Mouse (Mus musculus) neural tube, embryonic 13.5 days (tissue): ENCODE results near the gene Bcs1l. TPM values are rescaled to one million over a fixed set of nuclear protein-coding genes. Genes with fewer than 3 reads are reported as not detected.

Source experiments
- ATAC-seq: fragments of 200-750 bp; cut with Nextera tagmentation; 2 replicates; pipeline ENCODE4 v1.8.0; 2017; ENCODE audit warnings: low read depth, mild to moderate bottlenecking, moderate TSS enrichment, moderate library complexity
- H3K27ac ChIP-seq: fragments of 300-500 bp; sonication (generic); replicated peaks from 2 replicates; pipeline ENCODE4 v1.5.1; 2015; ENCODE audit warnings: moderate library complexity, mild to moderate bottlenecking, inconsistent platforms
- H3K27me3 ChIP-seq: fragments of 300-500 bp; sonication (generic); 2 replicates; pipeline ENCODE4 v1.6.1; 2015; ENCODE audit warnings: mild to moderate bottlenecking, inconsistent platforms
- H3K36me3 ChIP-seq: fragments of 300-500 bp; sonication (generic); 2 replicates; pipeline ENCODE4 v1.6.1; 2015; ENCODE audit warnings: mild to moderate bottlenecking, inconsistent platforms
- H3K4me1 ChIP-seq: fragments of 300-500 bp; sonication (generic); replicated peaks from 2 replicates; pipeline ENCODE4 v1.6.1; 2015; ENCODE audit warnings: inconsistent platforms
- H3K4me2 ChIP-seq: fragments of 300-500 bp; sonication (generic); 2 replicates; pipeline ENCODE4 v1.6.1; 2015; ENCODE audit warnings: inconsistent platforms, mild to moderate bottlenecking, moderate library complexity
- H3K4me3 ChIP-seq: fragments of 300-500 bp; sonication (generic); 2 replicates; pipeline ENCODE4 v1.5.1; 2015; ENCODE audit warnings: mild to moderate bottlenecking, inconsistent platforms
- H3K9ac ChIP-seq: fragments of 300-500 bp; sonication (generic); 2 replicates; pipeline ENCODE4 v1.6.1; 2015; ENCODE audit warnings: moderate library complexity, mild to moderate bottlenecking, inconsistent platforms
- H3K9me3 ChIP-seq: fragments of 300-500 bp; sonication (generic); 2 replicates; pipeline ENCODE4 v1.6.1; 2016; ENCODE audit warnings: inconsistent platforms
- WGBS: fragments of 180-500 bp; shearing (Covaris S2); methylation state at CpG from one replicate; pipeline ENCODE4 v1.1.7; 2015; 5-methylcytosine and 5-hydroxymethylcytosine counted together
- microRNA-seq: library from miRNA; unstranded; fragments of <30 nt; microRNA quantifications from one replicate; pipeline ENCODE4, GENCODE M21; 2016
- polyA plus RNA-seq: library from polyadenylated mRNA; unstranded; fragments of >200 nt; fragmentation: Nextera tagmentation; extraction: Ambion mirVana; gene quantifications from 2 replicates; pipeline ENCODE4 v1.2.1, GENCODE M21; 2015

The Bcs1l gene
- polyA plus RNA-seq, 1 experiment from 2014 or later: 22.2 TPM

DNA sequence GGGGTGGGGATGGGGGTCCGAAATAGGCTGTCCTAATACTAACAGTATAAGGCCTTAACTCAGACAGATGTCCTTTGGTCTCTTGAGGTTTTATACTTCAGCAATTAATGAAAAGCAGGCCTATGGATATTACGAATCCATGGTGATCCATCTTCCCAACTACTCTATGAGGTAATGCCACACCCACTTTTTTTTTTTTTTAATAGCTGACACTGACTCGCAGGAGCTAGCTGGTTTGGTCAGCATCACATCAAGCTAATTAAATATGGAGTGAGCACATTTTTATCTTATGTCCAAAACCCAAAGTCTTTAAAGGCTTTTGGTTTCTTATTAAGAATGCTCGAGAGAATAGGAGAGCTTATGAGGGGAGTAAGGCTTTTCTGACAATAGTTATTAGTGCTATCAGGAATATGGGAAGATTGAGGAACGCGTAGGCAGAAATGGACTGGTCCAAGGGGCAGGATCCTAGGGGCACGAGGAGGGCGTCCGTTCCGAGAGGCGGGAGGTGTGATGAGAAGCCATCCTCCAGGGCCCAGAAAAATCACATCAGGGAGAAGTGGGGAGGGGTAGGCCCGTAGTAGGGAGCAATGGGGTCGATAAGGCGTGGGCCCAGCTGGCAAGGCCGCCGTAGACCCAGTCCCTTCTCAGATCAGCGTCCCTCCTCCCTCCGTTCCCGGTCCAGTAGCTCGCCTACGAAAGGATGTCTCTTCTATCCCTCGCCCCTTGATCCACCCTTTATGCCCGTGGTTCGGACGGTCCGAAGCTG lies 12.6 kb downstream of the Bcs1l start:
- H3K27ac ChIP-seq: peak overlapping the region; percentile 67; the same call in 1 of the 2 replicates

DNA sequence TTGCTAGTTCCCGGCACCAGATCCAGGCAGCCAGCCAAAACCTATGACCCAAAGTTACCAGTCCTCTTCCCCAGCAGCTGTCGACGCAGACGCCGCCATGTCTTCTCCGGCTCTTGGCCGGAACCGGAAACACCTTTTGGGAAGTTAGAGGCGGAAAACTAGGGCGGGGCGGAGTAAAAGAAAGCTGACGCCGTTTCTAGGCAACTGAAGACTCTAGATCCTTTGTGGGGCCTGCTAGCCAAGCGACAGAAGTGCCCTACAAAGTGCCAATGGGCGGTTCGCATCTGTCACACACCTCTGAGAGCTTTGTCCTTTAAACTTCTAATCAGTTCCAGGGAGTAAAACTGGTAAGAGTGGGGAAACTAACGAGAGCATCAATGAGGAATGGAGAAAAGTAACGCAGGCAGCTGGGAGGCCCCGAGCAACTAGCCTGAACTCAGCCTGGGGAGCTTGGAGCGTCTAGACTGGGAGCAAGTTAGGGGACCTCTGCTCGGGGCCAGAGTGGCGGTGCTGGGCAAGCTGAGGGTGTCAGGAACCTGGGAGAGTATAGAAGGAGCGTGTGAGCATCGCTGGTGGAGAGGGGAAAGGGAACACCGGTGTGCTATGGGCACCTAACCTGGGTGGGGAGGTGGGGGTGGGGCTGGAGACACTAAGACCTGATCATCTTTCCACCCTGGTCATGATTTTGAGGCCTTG lies 13.3 kb downstream of the Bcs1l start, which contains the start of the genes Rnf25 and Stk36:
Rnf25 (minus strand) TSS at position 131 of the 696 bp plus-strand sequence.
Stk36 (plus strand) TSS at position 179 of the 696 bp plus-strand sequence.
- peaks cover 57% of the 10 kb centered on the region for H3K36me3 ChIP-seq
- H3K27ac ChIP-seq: peak within 1 kb of the TSS; percentile 67
- peak within 1 kb of the TSS; percentile 89 for H3K9ac ChIP-seq
- no peaks in the 10 kb centered on the region for H3K9me3 ChIP-seq
- peaks cover 22% of the 10 kb centered on the region for H3K4me1 ChIP-seq
- 8% methylated on average over 25 of the region's 25 CpGs for WGBS
- peak within 1 kb of the TSS; percentile 92 for H3K4me3 ChIP-seq
- H3K27me3 ChIP-seq: no peaks in the 10 kb centered on the region
- peak within 1 kb of the TSS; percentile 90 for H3K4me2 ChIP-seq
- ATAC-seq: peak; percentile 92

More for the DNA sequence above, 12.6 kb downstream of the Bcs1l start:
- Histone ChIP-seq H3K9ac (peak overlapping the region; percentile 89), H3K27me3 (no peaks in the 10 kb centered on the region), H3K4me1 (peaks cover 22% of the 10 kb centered on the region), H3K36me3 (peaks cover 60% of the 10 kb centered on the region), H3K4me2 (peak overlapping the region; percentile 90), H3K4me3 (peak overlapping the region; percentile 92), H3K9me3 (no peaks in the 10 kb centered on the region)
- WGBS: 9% methylated on average over 26 of the region's 26 CpGs
- ATAC-seq: peak; percentile 75

DNA sequence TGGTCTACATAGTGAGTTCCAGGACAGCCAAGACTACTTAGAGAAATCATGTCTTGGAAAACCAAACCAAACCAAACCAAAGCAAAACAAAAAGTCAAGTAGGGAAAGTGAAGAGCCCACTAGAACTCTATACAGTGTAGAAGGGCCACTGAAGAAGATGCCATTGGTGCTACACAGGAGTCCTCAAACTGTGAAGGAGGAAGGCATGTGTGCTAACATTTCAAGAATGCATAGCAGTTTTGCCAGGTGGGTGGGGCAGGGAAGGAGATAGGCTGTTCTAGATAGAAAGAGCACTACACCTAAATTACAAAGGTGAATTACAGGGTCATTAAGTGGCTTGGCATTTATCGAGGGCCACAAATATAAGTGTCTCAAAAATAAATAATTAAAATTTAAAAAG lies 36.1 kb downstream of the Bcs1l start:
- no peaks in the 10 kb centered on the region for H3K4me1 ChIP-seq
- H3K27ac ChIP-seq: no peak overlapping the region
- H3K4me3 ChIP-seq: no peak overlapping the region
- no peaks in the 10 kb centered on the region for H3K27me3 ChIP-seq
- no peak overlapping the region for H3K9ac ChIP-seq
- H3K9me3 ChIP-seq: no peaks in the 10 kb centered on the region
- ATAC-seq: no peak
- no peak overlapping the region for H3K4me2 ChIP-seq
- WGBS: 85% methylated on average over 1 of the region's 1 CpGs
- peaks cover 81% of the 10 kb centered on the region for H3K36me3 ChIP-seq

DNA sequence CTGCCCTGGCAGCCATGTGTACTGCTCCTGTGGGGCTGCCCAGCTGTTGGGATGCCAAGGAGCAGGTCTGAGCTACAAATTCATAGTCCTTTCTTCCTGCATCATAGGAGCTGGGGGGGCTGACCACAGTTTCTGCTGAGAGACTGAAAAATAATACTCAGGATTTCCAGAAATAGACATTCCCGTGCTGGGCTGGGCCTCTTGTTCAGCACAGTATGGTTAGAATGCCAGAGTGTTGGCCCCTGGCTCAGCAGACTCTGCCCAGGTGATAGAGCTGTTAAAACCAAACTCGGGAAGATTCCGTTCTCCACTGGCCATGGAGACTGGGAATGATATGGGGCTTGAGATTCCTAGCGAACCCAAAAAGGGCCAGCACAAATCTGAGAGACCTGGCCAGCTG lies 38.0 kb downstream of the Bcs1l start:
- H3K9ac ChIP-seq: no peak overlapping the region
- no peak overlapping the region for H3K4me2 ChIP-seq
- no peaks in the 10 kb centered on the region for H3K9me3 ChIP-seq
- ATAC-seq: no peak
- H3K4me3 ChIP-seq: no peak overlapping the region
- no peaks in the 10 kb centered on the region for H3K27me3 ChIP-seq
- WGBS: 88% methylated on average over 4 of the region's 4 CpGs
- peaks cover 82% of the 10 kb centered on the region for H3K36me3 ChIP-seq
- no peak overlapping the region for H3K27ac ChIP-seq
- no peaks in the 10 kb centered on the region for H3K4me1 ChIP-seq

DNA sequence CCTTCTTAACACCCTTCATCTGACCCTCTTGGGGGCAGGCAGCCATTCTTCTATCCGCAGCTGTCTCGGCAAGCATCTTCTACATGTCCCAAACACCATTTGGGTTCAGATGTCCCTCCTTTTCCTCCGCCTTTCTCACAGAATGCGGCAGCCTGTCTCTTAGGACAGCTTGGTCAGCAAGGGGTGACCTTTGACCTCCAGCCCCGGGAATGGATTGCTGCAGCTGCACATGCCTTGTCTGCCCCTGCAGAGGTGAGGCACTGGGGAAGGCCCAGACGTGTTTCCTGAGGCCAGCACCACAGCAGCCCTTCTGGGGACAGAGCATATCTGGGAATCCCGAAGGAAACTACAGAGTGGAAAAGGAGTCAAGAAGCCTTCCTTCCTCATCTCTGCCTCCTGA lies 39.9 kb downstream of the Bcs1l start:
- H3K4me3 ChIP-seq: no peak overlapping the region
- H3K4me1 ChIP-seq: no peaks in the 10 kb centered on the region
- H3K4me2 ChIP-seq: no peak overlapping the region
- no peaks in the 10 kb centered on the region for H3K27me3 ChIP-seq
- WGBS: 51% methylated on average over 7 of the region's 7 CpGs
- ATAC-seq: no peak
- H3K9me3 ChIP-seq: no peaks in the 10 kb centered on the region
- H3K36me3 ChIP-seq: peaks cover 66% of the 10 kb centered on the region
- H3K27ac ChIP-seq: no peak overlapping the region
- no peak overlapping the region for H3K9ac ChIP-seq

DNA sequence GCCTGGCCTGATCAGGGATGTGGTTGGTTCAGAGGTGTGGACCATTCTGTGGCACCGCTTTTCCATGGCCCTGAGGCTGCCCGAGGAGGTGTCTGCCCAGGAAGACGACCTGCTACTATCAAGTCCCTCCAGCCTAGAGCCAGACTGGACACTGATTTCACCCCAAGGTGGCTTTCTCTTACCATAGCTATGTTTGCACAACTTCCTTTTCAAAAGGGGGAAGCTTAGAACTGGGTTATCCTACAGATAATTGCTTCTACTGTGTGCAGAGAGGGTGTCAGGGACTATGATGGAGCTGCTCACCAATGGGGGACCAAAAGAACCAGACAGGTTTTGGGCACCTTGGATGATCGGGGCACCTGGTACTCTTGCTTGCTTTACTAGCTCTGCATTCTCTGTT lies 44.6 kb downstream of the Bcs1l start:
- H3K9ac ChIP-seq: no peak overlapping the region
- H3K4me3 ChIP-seq: no peak overlapping the region
- 84% methylated on average over 4 of the region's 4 CpGs for WGBS
- H3K27ac ChIP-seq: no peak overlapping the region
- H3K4me1 ChIP-seq: no peaks in the 10 kb centered on the region
- no peaks in the 10 kb centered on the region for H3K9me3 ChIP-seq
- peaks cover 52% of the 10 kb centered on the region for H3K36me3 ChIP-seq
- ATAC-seq: no peak
- H3K4me2 ChIP-seq: no peak overlapping the region
- H3K27me3 ChIP-seq: no peaks in the 10 kb centered on the region

Small RNAs within 50 kb of the gene (microRNA-seq; reads per million reads assigned to microRNA genes)
- not detected for gene Gm25035

Other genes with a start within 250 kb of the Bcs1l start
- gene Catip, start 226.2 kb upstream of the Bcs1l start, polyA plus RNA-seq: 0.73 and 1.1 TPM in 2 replicates
- 2.7 and 3.1 TPM in 2 replicates for gene Slc11a1, start 213.1 kb upstream of the Bcs1l start, polyA plus RNA-seq
- 22.5 and 27.1 TPM in 2 replicates for gene Ctdsp1, start 196.8 kb upstream of the Bcs1l start, polyA plus RNA-seq
- 0.10 and 0.12 TPM in 2 replicates for gene Vil1, start 178.9 kb upstream of the Bcs1l start, polyA plus RNA-seq
- 46.8 and 48.9 TPM in 2 replicates for gene Cnot9, start 82.2 kb upstream of the Bcs1l start, polyA plus RNA-seq
- gene Plcd4, start 45.4 kb upstream of the Bcs1l start, polyA plus RNA-seq: 6.5 and 8.7 TPM in 2 replicates
- 24.1 and 25.0 TPM in 2 replicates for gene Usp37, start 44.0 kb upstream of the Bcs1l start, polyA plus RNA-seq
- 6.7 and 7.5 TPM in 2 replicates for gene Zfp142, start within 50 bp of the Bcs1l start, polyA plus RNA-seq
- gene Rnf25, start 13.1 kb downstream of the Bcs1l start, polyA plus RNA-seq: 42.7 and 44.6 TPM in 2 replicates
- gene Stk36, start 13.2 kb downstream of the Bcs1l start, polyA plus RNA-seq: 16.5 and 19.7 TPM in 2 replicates
- 7.7 and 9.7 TPM in 2 replicates for gene Ttll4, start 73.5 kb downstream of the Bcs1l start, polyA plus RNA-seq
- gene Cyp27a1, start 125.3 kb downstream of the Bcs1l start, polyA plus RNA-seq: 2.9 and 4.0 TPM in 2 replicates
- 0.39 TPM in 1 of 2 replicates, not detected in the other for gene Prkag3, start 160.9 kb downstream of the Bcs1l start, polyA plus RNA-seq
- 8.9 and 10.0 TPM in 2 replicates for gene Wnt6, start 183.6 kb downstream of the Bcs1l start, polyA plus RNA-seq
- gene Wnt10a, start 203.2 kb downstream of the Bcs1l start, polyA plus RNA-seq: 0.13 and 0.15 TPM in 2 replicates